Mouse (Mus musculus) G1E (cell line): ENCODE data around the gene Thop1.

Experiments
- CTCF ChIP-seq: IDR thresholded peaks from 2 replicates; pipeline ENCODE4 v1.5.1; 2012; ENCODE audit warnings: low read depth, low read length, inconsistent platforms, mixed read lengths
- GATA1 ChIP-seq: IDR thresholded peaks from 2 replicates; pipeline ENCODE4 v1.6.1; 2012; ENCODE audit warnings: borderline replicate concordance, low read length, inconsistent platforms, mixed read lengths

- TF ChIP-seq CTCF (no peak), GATA1 (no peak)
Measured at GRCm38 (mm10) chr10:81105565-81106112, 35.8 kb downstream of the Thop1 start, which contains the start of gene Map2k2.
